Mouse (Mus musculus) cerebellum, adult 18-20 months (tissue): ENCODE measurements at regions not wholly inside any gene's neighbourhood (a gene's known extent, or its start where the extent isn't known, plus 50 kb on each side); places are given as distances from the start of the nearest gene placed in this dataset.

Source experiments
- DNase-seq, 2 experiments: peaks; one replicate each; pipeline ENCODE4 v3.0.0; 2021

- no peak for DNase-seq
These were observed 327.8 kb upstream of the Robo2 start for GRCm38 (mm10) chr16:74739194-74740135.

GRCm38 (mm10) chr16:74732940-74733776 lies 321.5 kb upstream of the Robo2 start:
- DNase-seq: no peak

GRCm38 (mm10) chr16:74730169-74730794 lies 318.7 kb upstream of the Robo2 start:
- DNase-seq: no peak

GRCm38 (mm10) chr16:74723217-74723616 lies 311.6 kb upstream of the Robo2 start:
- no peak for DNase-seq

GRCm38 (mm10) chr16:74718154-74718553 lies 306.5 kb upstream of the Robo2 start:
- DNase-seq: no peak

- no peak for DNase-seq
These were observed 306.0 kb upstream of the Robo2 start for GRCm38 (mm10) chr16:74717622-74718021.

- DNase-seq: no peak
These were observed 303.3 kb upstream of the Robo2 start for GRCm38 (mm10) chr16:74714950-74715349.

- no peak for DNase-seq
These were observed 300.9 kb upstream of the Robo2 start for GRCm38 (mm10) chr16:74712515-74712914.

- no peak for DNase-seq
These were observed 290.4 kb upstream of the Robo2 start for GRCm38 (mm10) chr16:74702067-74702466.

- DNase-seq: no peak
These were observed 271.7 kb upstream of the Robo2 start for GRCm38 (mm10) chr16:74683371-74683770.

GRCm38 (mm10) chr16:74675586-74675985 lies 264.0 kb upstream of the Robo2 start:
- DNase-seq: no peak

- no peak for DNase-seq
These were observed 259.8 kb upstream of the Robo2 start for GRCm38 (mm10) chr16:74671466-74671865.

- DNase-seq: no peak
These were observed 252.7 kb upstream of the Robo2 start for GRCm38 (mm10) chr16:74664337-74664736.

- no peak for DNase-seq
These were observed 239.6 kb upstream of the Robo2 start for GRCm38 (mm10) chr16:74651244-74651643.

- no peak for DNase-seq
These were observed 237.6 kb upstream of the Robo2 start for GRCm38 (mm10) chr16:74649207-74649606.

- DNase-seq: no peak
These were observed 236.8 kb upstream of the Robo2 start for GRCm38 (mm10) chr16:74648384-74648783.

- no peak for DNase-seq
These were observed 233.2 kb upstream of the Robo2 start for GRCm38 (mm10) chr16:74644750-74645366.

GRCm38 (mm10) chr16:74639805-74640204 lies 228.2 kb upstream of the Robo2 start:
- DNase-seq: no peak

GRCm38 (mm10) chr16:74637638-74638037 lies 226.0 kb upstream of the Robo2 start:
- DNase-seq: no peak

GRCm38 (mm10) chr16:74625783-74626182 lies 214.2 kb upstream of the Robo2 start:
- no peak for DNase-seq

- no peak for DNase-seq
These were observed 200.4 kb upstream of the Robo2 start for GRCm38 (mm10) chr16:74612072-74612471.

GRCm38 (mm10) chr16:74609564-74609963 lies 197.9 kb upstream of the Robo2 start:
- no peak for DNase-seq

GRCm38 (mm10) chr16:74598361-74598760 lies 186.7 kb upstream of the Robo2 start:
- no peak for DNase-seq
